Mouse (Mus musculus) heart, postnatal 0 days (tissue): ENCODE results near the gene Hif1an.

Experiments
- CTCF ChIP-seq: IDR thresholded peaks from 2 replicates; pipeline ENCODE4 v1.5.1; 2016; ENCODE audit warnings: antibody characterized with exemption, control low read depth, low read depth
- EP300 ChIP-seq: IDR thresholded peaks from 2 replicates; pipeline ENCODE4 v1.6.1; 2016; ENCODE audit warnings: antibody characterized with exemption, low read depth

DNA sequence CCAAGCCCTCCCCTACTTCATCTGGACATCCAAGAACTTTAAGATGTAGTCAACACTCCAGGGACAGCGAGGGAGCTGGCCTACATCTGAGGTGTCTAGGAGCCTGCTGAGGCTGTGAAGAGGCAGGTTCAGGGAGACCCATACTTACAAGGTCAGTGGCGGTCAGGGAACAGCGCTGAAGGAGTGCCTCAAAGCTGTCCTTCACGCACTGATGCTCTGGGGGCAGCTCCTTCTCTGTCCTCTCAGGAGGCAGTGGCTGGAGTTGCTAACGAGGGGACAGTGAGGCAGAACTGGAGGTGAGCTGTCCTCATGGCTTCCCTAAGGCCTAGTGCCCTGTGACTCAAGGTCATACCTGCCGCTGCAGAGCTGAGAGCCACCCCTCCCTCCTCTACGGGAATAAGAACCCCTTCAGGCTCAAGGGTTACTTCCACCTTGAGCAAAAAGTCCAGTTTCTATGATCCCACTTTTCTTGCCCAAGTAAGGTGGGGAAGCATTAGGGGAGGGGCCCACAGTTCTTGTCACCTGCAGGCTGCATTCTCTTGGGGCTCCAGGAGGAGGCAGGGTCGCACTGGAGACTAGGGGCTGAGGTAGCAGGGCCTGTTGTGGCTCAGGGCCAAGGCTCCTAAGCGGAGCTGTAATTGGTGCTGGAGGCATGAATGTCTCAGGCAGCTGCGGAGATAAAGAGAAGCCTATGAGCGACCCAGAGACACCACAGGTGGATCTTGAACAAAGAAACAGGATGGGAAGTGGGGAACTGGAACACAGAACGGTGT is 44.5 kb upstream of the Hif1an start:
- TF ChIP-seq CTCF (peak; percentile 25; the same call in 1 of the 2 replicates), EP300 (no peak)
